Mouse (Mus musculus) bone marrow macrophage, adult 2 months (primary cell): ENCODE results near the gene Cmip. TPM values are rescaled to one million over a fixed set of nuclear protein-coding genes. Genes with fewer than 3 reads are reported as not detected.
A peak's percentile ranks its signal among the peaks of the same experiment; 100 is the strongest.

Experiments
- H3K27ac ChIP-seq: 2 replicates; pipeline ENCODE4 v1.5.1; 2012; ENCODE audit warnings: low read depth, low read length; ENCODE audit not compliant: insufficient read depth
- H3K4me1 ChIP-seq: 2 replicates; pipeline ENCODE4 v1.6.1; 2012; ENCODE audit warnings: low read length; ENCODE audit not compliant: control insufficient read depth, insufficient read depth
- H3K4me3 ChIP-seq: 2 replicates; pipeline ENCODE4 v1.5.1; 2012; ENCODE audit warnings: mild to moderate bottlenecking, low read length, moderate library complexity; ENCODE audit not compliant: insufficient read depth
- CTCF ChIP-seq: IDR thresholded peaks from 2 replicates; pipeline ENCODE4 v1.5.1; 2012; ENCODE audit warnings: low read depth, mild to moderate bottlenecking, low read length, moderate library complexity
- POLR2A ChIP-seq: IDR thresholded peaks from 2 replicates; pipeline ENCODE4 v1.6.1; 2012; ENCODE audit warnings: mild to moderate bottlenecking, low read depth, low read length, borderline replicate concordance
- polyA plus RNA-seq: library from polyadenylated mRNA; stranded (reverse); fragments of >200 nt; gene quantifications from 2 replicates; pipeline ENCODE4 v1.2.4, GENCODE M21; 2012; ENCODE audit not compliant: missing spikeins, insufficient read depth, insufficient read length

The Cmip gene
- polyA plus RNA-seq, 1 experiment, result 60.1 TPM

DNA sequence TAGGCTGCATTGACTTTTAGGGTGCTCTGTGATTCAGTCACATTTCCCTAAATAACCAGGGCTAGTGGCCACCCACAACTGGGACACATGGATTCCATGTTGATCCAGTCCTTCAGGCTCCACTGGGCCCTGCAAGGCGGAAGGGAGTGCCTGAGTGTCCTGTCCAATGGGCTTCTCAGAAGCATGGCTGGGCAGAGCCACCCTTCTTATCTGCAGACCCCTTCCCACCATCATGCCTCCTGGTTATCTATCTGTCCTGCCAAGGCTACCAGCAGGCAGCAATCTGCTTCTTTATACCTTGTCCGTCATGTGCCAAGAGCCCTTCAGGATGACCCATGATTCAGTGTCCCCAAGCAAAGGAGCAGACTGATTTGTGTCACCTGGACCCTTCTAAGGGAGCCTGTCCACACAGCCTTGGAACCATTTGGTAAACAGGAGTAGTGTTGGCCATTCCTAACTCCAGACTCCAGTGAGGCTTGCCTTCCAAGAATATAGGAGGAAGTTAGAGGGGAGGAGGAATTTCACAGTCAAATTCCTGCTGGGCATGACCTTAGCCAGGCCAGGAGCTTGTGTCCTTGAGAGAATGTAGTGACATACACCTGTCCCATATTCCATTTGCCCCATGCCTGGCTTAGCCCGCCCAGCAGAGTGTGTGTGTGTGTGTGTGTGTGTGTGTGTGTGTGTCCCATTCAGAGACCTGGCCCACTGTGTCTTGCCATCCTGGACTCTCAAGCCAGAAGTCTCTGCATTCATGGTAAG lies 103.5 kb downstream of the Cmip start:
- no peak for TF ChIP-seq POLR2A
- no peak for TF ChIP-seq CTCF
- Histone ChIP-seq H3K4me3 (no peak overlapping the region), H3K4me1 (peaks cover 34% of the 10 kb centered on the region), H3K27ac (no peak overlapping the region)

- Histone ChIP-seq H3K27ac (no peak overlapping the region), H3K4me3 (no peak overlapping the region), H3K4me1 (peaks cover 40% of the 10 kb centered on the region)
- TF ChIP-seq CTCF (no peak), POLR2A (no peak)
Measured at GRCm38 (mm10) chr8:117361595-117362437, 105.0 kb downstream of the Cmip start.

- no peak overlapping the region for H3K27ac ChIP-seq
- peaks cover 45% of the 10 kb centered on the region for H3K4me1 ChIP-seq
- TF ChIP-seq CTCF (no peak), POLR2A (no peak)
- H3K4me3 ChIP-seq, result no peak overlapping the region
Measured at GRCm38 (mm10) chr8:117362438-117362726, 105.5 kb downstream of the Cmip start.

DNA sequence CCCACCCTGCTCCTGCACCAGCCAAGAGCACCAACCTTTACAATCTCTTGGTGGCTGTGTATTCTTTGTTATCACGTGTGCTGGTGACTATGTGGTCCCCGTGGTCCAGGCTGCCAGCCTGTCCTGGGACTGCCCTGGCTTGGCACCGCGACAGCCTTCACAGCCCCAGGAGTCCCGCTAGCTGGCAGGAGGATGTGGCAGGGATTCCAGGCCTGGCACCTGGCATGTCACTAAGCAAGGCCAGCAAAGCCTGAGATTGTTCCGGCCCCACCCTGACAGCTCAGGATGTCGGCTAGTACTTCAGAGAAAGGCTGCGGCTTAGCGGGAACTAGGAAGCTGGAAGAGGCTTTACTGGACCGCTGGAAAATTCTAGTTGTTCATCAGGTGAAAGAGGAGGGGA lies 106.4 kb downstream of the Cmip start:
- Histone ChIP-seq H3K27ac (no peak overlapping the region), H3K4me3 (no peak overlapping the region), H3K4me1 (peaks cover 54% of the 10 kb centered on the region)
- TF ChIP-seq CTCF (no peak), POLR2A (no peak)

GRCm38 (mm10) chr8:117364374-117365160 lies 107.7 kb downstream of the Cmip start:
- no peak for TF ChIP-seq POLR2A
- no peak for TF ChIP-seq CTCF
- Histone ChIP-seq H3K4me1 (peaks cover 66% of the 10 kb centered on the region), H3K4me3 (no peak overlapping the region), H3K27ac (peak overlapping the region; percentile 59)

GRCm38 (mm10) chr8:117366475-117366874 lies 109.6 kb downstream of the Cmip start:
- peaks cover 74% of the 10 kb centered on the region for H3K4me1 ChIP-seq
- H3K4me3 ChIP-seq, result no peak overlapping the region
- H3K27ac ChIP-seq, result no peak overlapping the region
- no peak for TF ChIP-seq CTCF
- no peak for TF ChIP-seq POLR2A

DNA sequence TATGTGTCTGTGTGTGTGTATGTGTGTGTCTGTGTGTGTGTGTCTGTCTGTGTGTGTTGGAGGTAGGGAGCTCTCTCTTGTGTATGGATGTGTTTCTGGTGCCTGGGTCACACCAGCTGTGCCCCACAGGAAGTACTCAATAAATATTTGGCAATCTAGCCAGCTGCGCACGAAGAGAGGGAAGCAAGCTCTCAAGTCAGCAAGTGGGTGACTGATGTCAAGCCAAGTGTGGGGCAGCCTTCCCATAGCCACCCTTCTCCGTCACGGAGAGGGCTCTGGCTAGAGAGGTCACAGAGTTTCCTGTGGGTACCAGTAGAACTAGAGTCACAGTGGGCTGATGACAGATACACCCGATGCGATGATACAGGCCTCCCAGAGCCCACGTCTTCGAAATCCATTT lies 110.6 kb downstream of the Cmip start:
- no peak for TF ChIP-seq POLR2A
- TF ChIP-seq CTCF, result no peak

DNA sequence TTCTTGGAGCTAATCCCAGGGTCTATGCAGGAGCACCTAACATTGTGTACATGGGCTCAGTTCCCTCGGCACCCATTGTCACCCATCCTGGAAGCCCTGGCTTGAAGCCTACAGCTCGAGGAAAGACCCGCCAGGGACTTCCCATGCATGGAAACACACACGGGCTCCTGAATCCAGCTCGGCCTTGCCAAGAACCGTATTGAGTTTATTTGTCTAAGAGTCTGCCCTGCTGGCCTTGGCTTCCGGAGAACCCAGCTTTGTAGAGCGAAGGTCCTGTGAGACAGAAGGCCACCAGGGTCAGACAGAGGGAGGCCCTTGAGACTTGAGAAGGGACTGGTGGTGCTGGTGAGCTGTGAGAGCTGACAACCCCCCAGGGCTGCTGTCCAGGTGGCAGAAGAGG lies 111.9 kb downstream of the Cmip start:
- Histone ChIP-seq H3K4me1 (peaks cover 75% of the 10 kb centered on the region), H3K27ac (no peak overlapping the region), H3K4me3 (no peak overlapping the region)
- TF ChIP-seq POLR2A, result no peak

More for the DNA sequence above, 110.6 kb downstream of the Cmip start:
- Histone ChIP-seq H3K4me3 (no peak overlapping the region), H3K27ac (no peak overlapping the region), H3K4me1 (peaks cover 72% of the 10 kb centered on the region)

DNA sequence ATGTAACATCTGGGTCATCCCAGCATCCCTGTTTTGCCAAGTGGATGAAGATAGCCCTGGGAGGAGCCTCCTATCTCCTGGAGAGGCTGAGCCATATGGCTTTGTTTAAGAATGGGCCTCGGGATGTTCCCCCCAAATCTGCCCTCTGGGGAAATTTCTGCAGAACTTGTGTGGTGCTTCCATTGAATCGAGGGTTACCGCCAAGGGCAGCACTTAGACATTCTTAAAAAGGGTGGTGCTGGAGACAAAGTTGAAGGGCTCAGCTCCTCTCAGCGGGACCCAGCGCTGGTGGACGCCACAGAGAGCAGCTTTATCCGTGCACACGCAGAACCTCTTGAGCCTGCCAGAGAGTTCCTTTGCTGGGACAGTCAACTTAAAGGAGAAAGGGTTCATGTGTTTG lies 113.1 kb downstream of the Cmip start:
- H3K4me1 ChIP-seq, result peaks cover 69% of the 10 kb centered on the region
- TF ChIP-seq POLR2A (no peak), CTCF (no peak)
- no peak overlapping the region for H3K27ac ChIP-seq
- no peak overlapping the region for H3K4me3 ChIP-seq
